Mouse (Mus musculus): Measurements from ENCODE around the gene Phb.
A peak's percentile ranks its signal among the peaks of the same experiment; 100 is the strongest.

The Phb gene

DNA sequence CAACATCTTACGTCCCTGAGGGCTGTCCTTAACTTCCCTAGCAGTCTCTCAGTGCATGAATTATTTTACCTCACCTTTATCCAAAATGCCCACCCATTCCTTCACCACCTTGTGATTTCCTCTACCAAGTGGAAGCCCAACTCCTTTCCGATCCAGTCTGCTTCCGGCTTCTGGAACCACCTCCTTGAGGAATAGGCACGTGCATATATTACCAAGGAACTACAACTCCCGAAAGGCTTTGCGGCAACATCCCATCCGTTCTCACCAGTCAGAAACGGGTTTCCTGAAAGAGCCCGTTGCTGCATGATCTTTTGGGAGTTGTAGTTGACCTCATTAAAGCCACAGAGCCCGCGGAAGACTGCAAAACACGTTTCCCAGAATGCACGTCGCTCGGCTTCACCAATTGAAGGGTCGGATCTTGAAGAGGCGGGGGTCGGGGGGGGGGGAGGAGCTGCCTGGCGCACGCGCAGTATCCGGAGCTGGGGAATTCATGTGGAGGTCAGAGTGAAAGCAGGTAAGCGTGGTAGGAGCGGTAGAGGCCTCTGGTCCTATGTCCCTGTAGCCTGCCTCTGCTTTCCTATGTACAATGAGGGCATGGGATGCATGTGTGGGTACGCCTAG, at the start of gene Phb:
TSS of gene Phb (plus strand) at position 429 of the 621 bp plus-strand sequence.
- DNase-seq (ENCODE audit: low spot score), result peak; percentile 96

DNA sequence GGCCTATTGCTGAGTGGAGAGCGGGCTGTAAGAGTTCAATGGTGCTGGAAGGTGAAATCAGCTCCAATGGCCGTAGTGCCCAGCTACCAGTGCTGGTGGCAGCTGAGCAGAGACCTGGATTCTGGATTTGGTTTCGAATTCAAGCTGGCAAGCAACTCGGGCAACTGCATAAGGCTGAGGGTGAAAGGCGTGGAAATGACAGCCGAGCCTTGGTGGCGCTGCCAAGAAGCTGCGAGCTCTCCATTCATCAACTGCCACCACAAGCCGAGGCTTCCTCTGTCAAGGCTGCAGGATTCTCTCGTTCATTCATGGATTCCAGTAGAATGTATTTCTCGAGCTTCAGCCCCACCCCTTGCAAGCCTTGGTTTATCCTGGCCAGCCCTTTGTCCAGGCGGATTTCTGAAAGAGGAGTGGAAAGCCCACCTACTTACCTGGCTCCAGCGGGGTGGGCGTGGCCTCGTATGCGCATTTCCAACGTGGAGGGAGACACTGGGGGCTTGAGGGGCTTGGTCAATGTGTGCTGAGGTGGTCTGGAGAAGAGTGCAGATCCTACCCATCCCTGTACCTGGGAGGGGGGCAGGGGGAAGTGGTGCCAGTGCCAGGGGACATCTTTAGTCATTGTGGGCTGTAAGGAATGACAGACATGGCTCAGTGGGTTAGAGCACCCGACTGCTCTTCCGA, 48.8 kb upstream of the Phb start:
- no peak for DNase-seq (ENCODE audit: low spot score)

DNA sequence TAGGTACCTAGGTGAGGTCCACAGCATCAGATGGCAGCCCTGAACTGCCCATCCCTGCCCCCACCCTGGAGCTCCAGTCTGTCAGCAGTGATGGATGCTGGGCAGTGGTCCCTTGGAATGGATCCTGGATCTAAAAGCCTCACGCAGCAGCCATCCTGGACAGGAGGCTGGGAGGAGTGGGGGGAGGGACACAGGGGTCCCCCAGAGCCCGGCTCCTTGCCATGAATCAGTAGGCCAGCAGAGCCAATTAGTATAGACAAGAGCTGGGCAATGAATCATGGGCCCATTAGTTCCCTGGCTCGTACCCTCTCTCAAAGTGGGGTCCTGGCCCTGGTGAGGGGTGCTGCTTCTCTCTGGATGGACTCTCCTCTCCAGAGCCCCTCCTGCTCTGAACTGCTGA, 47.7 kb upstream of the Phb start:
- DNase-seq (ENCODE audit: low spot score), result no peak

DNA sequence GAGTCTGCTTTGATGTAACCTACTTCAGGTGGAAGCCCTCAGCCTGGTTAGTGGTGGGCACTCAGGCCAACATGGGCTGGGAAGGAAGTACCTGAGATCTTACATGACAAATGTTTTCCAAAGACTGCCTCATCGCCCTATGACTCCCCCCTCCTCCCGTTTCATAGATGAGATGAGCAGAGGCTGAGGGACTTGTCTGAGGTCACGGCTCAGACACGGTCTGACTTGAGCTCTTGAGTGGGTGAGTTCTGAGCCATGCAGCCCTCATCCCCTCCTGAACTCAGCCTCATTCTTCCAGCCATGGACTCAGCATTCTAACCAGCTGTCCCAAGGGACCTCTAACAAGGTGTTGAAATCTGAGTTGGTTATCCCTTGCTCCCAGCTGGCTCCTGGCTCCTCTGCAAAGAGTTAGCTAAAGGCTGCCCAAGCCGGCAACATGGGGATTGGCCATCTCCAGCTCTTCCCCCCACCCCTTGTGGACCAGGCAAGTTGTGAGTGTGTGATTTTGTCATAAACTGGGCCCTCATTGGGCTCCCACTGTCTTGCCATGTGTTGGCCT, 46.8 kb upstream of the Phb start:
- DNase-seq (ENCODE audit: low spot score), result no peak

DNA sequence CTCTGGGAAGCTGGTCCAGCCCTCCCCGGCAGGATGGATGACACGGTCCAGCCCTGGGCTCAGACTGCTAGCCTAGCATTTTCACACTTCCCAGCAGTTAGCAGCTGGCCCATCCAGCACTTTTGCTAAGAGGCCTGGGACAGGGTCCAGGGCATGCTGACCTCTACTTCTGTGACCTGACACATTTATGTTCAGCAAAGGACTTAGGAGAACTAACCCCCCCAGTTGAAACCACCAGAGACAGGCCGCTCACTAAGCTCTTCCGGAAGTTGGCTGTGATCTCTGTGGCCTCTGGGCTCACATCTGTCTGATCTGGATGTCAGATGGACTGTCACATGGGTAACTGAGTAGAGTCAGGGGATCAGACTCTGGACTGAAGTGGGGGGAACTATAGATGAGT, 45.7 kb upstream of the Phb start:
- DNase-seq (ENCODE audit: low spot score), result no peak

DNA sequence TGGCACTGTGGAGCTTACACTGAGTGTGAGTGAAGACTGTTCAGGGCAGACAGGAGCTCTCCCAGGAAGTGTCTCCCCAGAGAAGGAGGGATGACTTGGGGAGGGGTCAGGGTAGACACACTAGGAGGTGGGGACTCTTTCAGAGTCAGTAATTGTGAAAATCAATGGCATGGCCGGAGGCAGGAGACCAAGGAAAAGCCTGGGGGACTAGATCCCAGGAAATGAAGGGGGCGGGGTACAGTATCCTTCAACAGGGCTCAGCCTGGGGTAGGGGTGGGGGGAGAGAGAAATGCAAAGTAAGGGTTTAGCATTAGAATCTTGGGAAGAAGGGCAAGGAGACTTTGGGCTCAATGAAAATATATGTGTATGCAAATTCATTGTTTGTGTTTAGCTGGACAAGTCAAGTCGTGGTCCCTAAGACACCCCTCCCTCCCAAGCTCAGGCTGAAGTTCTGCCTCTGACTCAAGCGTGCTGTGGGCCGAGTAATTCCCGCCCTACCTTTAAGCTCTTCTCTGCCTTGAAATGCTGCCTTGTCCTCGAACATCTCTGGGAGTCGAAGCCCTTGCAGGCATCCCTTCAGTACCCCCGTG, 45.1 kb upstream of the Phb start:
- no peak for DNase-seq (ENCODE audit: low spot score)

DNA sequence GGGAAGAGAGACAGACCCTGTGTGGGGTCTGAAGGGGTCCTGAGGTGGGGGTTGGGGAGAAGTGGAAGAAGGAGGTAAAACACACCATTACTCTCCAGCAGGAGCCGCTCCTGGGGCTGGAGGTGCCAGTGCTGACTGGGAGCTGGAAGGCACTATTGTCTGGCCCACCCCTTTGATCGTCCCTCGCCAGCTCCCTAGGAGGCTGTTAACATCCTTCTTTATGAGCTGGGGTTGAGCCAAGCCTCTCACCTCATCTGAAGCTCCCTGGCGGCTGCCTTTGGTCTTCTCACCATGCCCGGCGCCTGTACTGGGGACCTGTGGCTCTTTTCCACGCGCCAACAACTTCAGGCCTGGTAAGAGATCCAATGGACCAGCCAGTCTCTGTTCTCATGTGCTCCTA, 44.3 kb upstream of the Phb start:
- DNase-seq (ENCODE audit: low spot score), result no peak

DNA sequence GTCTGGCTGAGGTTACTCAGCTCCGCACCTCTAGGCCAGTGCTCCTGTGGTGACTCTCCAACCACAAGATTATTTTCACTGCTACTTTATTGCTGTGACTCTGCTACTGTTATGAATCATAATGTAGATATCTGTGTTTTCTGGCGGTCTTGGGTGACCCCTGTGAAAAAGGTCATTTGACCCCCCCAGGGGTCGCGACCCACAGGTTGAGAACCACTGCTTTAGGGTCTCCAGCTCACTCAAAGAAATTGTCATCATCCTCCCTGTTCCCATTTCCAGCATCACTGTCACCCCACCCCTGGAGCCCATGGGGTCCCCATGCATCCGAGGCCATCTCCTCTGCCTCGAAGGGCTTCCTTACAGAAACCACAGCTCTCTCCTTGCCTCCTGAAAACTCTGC, 36.2 kb upstream of the Phb start:
- DNase-seq (ENCODE audit: low spot score), result no peak

DNA sequence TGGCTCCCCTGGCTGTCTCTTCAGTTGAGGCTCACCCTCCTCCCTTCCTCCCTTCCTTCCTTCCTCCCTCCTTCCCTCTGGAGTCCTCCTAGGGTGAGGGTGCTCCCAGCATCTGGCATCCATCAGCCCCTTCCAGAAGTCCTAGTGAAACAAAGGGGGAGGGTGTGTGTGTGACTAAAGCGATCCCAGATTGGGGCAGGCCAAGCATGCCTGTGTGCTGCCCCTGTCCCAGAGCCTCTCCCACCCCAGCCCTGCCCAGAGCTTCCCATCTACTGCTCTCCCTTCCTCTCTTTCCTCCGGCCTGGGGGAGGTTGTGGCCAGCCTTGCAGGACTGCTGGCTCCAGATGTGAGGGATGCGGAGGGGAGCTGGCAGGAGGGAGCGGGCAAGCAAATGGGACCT, 35.5 kb upstream of the Phb start:
- no peak for DNase-seq (ENCODE audit: low spot score)

DNA sequence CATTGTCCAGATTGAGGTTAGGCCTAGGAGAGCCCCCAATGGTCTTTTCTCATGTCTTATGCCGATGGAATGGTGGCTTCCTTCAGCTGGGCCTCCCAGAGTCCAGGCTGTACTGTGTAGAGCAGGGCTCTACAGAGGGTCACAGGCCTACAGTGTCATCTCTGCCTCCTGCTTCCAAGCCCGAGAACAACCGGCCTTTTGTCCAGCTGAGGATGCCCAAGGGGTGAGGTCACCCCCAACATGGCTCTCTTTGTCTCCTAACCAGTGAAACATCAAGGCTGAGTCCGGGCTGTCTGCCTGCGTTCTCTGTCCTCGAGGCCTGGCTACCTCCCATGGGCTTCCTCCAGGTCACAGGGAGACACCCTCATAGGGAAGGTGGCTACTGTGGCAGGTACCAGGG, 34.3 kb upstream of the Phb start:
- no peak for DNase-seq (ENCODE audit: low spot score)

DNA sequence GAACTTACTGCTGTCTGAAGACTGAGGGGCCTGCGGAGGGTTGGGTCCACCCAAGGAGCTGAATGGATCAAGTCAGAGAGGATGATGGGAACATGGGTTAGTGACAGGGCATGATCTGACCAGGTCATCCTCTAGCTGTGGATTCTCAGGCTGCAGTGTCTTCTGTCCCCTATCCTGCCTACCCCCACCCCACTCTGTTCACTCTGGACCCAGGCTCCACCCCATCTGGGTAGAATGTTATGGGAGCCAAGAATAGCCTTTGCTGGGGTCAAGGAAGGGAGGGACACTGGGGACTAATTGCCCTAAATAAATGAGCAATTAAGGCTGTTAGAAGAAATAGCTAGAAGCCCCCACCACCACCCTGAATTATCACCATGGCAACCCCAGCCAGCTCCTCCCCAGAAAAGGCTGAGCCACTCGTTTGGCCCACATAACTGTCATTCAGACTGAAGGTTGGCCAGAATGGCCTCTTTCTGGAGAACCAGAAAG, 33.2 kb upstream of the Phb start:
- DNase-seq (ENCODE audit: low spot score), result no peak

DNA sequence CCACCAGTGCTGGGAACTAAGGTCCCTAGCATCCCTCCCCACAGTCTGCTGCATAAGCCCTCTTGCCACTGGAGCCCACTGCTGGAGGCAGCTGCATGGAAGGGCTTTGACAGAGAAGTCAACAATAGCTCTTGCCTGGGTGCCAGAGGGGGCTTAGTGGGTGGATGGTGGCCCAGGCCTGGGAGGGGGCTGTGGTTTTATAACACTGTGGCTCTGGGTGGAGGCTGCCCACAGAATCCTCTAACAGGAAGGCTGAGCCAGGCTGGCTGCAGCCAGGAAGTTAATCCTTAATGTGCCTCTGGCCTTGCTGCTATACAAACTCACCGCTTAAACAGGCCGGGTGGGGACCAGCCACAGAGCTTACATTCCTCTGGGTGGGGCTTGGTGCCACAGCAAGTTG, 31.7 kb upstream of the Phb start:
- no peak for DNase-seq (ENCODE audit: low spot score)

DNA sequence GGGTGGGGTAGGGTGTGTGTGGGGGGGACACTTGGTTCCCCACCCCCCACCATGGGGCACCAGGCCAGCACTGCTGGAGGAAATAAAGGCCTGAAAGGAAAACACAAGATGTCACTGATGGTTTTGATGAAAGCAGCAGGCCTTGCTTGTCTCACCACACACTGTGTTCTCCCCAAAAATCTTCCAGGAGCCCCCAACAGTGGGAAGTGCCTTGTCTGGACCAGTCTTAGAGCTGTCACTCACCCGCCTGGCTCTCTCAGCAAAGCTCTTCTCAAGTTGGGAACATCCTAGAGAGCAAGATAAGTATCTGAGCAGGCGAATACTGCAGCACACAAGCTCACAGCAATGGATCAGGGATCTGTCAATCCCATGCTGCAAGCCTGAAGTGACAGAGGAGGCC, 26.0 kb upstream of the Phb start:
- DNase-seq (ENCODE audit: low spot score), result no peak

DNA sequence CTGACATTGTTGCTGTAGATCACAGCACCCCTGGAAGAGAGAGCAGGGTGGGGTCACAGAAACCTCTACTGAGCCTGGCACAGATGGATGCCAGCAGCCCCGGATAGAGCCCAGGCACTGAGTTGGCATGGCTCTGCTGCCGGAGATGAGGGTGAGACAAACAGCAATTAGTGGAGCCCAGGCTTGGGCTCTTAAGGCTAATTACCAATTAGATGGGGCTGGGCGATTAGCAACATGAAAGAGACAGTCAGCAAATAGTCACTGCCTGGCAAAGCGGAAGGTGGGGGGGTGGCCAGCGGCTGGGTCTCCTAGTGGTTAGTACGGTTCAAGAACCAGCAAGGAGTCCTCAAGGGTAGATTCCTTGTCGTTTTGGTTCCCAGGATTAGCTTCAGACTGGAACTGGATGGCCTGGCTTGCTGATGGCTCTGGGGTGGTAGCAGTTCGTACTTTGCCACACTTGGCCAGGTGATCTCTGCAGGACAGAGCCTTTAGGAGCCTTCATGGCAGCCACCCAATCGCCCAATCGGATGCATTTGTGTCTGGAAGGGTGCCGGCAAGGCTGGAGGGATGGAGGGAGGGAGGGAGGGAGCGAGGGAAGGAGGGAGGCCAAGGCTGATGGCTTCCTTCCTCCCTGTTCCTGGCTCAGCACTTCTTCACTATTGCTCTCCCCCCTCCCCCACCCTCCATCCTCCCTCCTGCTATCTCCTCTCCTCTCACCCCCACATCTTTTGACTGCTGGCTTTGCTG, 24.1 kb upstream of the Phb start:
- DNase-seq (ENCODE audit: low spot score), result no peak

DNA sequence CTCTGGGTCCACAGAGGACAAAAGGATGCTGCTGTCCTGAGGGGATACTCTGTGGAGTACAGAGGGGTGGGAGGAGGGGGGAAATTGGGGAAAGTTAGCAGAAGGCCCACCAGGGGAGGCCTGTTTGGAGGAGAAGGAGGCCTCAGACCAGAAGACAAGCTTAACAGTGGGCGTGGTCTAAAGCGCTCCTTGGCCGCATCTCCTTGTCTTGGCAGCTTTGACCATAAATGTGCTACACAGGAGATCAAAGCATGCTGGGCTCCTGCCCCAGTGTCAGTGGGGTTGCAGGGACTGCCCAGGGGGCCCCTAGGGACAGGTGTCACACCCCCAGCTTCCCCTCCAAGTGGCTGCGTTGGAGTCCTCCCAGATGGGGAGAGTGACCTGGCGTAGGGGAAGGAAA, 22.9 kb upstream of the Phb start:
- DNase-seq (ENCODE audit: low spot score), result no peak

DNA sequence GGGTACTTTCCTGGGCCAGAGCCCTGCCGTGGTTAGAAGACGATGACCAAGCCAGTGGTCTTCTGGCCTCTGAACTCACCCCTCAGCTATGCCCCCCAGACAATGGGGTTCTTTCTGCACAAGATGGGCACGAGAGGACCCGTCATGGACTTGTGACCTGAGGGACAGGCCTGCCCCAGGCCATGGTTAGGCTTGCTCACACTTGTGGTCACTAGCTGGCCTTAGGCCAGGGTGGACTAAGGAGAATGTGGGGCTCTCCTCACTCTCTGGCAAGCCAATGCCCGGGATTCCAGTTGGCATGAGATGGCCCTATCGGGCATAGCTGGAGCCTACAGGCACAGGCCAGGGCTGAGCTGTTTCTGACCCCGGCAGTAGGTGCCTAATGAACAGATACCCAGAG, 22.4 kb upstream of the Phb start:
- no peak for DNase-seq (ENCODE audit: low spot score)

DNA sequence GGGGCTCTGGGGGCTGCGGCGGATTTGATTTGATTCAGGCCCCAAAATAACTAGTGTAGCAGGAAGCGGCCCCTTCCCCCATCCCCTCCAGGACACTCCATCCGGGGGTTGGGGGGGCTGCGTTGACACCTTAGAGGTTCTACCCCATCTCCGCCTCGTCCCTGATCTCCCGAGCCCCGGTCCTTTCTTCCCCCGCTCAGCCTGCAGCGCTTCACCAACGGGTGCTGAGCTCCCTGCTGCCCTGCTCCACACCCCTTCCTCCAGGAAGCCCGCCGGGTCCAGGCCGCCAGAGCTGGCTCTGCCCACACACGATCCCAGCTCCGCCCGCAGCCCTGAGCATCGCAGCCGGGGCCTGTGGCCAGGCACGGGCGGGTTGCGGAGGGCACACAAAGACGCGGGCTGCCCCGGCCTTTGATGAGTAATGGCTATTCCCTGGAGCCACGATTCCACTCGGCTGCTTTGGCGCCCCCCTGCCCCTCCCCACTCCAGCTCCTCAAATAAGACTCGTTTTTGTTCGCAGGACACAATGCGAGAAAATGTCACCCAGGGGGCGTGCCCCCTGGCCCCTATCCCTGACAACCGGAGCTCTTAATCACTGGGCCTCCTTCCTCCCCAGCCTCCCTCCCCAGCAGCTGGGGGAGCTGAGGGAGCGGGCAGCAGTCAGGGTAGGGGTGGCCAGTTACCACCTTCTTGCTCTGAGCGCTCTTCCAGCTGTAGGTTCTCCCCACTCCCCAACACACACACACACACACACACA, 21.2 kb upstream of the Phb start:
- DNase-seq (ENCODE audit: low spot score), result no peak

DNA sequence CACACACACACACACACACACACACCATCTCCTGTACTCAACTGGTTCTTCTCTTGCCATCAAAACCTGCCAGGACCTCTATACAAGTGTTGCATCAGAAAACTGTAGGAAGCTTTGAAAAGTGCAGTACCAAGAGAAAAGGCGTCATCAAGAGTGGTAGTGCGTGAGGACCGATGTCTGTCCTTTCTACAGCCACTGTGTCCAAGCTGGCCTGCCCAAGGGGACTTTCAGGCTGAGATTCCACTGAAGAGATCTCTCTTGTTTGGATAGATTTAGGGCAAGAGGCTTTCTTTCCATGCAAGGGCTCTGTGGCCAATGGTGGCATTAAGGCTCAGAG, 20.6 kb upstream of the Phb start:
- no peak for DNase-seq (ENCODE audit: low spot score)

DNA sequence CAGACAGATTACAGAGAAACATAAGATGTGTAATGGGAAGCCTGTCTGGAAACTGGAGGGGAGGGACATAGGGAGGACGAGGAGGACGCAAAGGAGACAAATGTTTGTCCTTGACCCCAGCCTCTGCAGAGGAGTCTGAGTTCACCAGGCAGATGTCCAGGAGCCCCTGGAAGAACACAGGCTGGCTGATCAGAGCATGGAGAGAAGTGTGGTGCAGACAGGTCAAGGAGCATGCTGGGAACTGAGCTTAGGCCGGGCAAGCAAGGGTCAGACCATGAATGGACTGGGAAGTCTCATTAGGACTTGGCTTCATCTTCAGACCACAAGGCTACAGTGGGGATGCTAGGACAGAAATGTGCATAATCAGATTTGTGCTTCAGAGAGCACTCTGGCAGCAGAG, 19.0 kb upstream of the Phb start:
- no peak for DNase-seq (ENCODE audit: low spot score)

DNA sequence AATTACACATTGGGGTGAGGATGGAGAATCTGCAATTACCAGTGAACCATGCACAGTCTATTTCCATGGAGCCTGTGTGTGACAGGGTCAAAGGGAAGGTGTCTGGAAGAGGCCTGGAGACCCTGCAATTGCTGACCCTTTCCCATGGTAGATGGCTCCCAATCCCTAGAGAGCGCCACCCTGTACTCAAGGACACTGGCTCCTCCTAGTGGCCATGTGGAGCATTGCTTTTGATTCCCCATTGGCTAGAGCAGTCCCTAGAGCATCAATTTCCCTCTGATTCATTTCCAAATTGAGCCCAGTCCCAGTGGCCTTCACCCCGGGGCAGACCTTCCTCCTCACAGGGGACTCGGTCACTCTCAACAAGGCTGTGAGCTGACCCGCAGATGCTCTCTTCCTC, 17.9 kb upstream of the Phb start:
- DNase-seq (ENCODE audit: low spot score), result peak; percentile 40

DNA sequence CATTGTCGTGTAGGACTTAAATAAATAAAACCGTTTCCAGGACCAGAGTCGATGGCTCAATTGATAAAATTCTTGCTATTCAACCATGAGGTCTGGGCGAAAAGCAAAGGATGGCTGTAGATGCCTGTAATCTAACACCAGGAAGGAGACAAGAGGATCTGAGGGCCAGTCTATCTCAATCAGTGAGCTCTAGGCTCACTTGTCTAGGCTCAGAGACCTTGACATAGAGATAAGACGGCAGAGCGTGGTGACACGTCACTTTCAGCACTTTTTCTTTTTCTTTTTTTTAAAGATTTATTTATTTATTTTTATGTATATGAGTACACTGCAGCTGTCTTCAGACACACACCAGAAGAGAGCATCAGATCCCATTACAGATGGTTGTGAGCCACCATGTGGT, 17.2 kb upstream of the Phb start:
- DNase-seq (ENCODE audit: low spot score), result no peak

DNA sequence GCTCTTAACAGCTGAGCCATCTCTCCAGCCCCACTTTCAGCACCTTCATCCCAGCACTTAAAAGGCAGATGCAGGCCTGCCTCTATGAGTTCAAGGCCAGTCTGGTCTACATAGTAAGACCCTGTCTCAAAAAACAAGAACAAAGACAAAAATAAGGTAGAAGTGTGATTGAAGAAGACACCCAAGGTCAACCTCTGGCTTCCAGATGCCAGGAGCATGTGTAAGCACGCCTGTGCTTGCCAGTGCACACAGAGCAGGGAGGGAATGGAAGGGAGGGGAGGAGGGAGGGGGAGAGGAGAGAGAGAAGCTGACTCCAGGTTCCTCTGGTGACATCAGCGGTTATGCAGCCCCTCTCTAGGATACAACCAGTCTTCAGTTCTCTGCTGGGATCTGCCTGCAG, 16.8 kb upstream of the Phb start:
- DNase-seq (ENCODE audit: low spot score), result no peak
